Mouse (Mus musculus) right cerebral cortex, postnatal 14 days (tissue): ENCODE results near the gene Aqp1.

Experiments used
- DNase-seq: peaks from one replicate; pipeline ENCODE4 v3.0.0; 2022

Aqp1 gene

DNA sequence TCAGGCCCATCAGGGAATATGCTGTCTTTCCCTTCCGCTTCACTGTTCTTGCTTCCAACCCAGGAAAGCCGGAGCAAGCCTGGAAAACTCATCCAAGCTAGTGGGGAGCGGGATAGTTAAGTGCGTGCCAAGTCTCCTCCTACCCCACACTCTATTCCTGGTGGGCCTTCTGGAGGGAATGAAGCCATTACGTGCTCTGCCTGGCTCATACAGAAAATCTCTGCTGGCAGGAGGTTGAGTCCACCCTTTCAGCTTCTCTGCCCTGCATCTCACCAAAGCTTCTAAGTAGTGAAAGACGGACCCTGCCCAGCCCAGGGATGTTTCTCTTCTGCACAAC lies 3.5 kb upstream of the Aqp1 start:
- DNase-seq, result no peak

DNA sequence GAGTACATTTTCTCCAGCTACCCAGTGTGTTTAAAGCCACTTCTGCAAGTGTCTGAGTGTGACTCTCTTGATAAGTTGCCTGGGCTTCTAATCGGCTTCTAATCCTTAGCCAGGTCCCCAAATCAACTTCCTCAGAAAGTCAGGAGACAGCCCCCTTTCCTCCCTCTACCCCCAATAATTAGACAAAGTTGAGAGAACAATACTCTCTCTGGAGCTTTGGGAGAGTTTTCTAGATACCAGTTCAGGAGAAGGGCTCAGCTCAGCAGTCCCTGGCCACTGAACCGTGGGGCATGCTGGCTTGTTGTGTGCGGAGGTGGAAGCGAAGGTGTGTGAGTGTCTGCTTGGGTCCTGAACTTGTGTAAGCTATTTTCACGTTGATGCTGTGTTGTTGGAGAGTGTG lies 1.0 kb downstream of the Aqp1 start:
- no peak for DNase-seq

DNA sequence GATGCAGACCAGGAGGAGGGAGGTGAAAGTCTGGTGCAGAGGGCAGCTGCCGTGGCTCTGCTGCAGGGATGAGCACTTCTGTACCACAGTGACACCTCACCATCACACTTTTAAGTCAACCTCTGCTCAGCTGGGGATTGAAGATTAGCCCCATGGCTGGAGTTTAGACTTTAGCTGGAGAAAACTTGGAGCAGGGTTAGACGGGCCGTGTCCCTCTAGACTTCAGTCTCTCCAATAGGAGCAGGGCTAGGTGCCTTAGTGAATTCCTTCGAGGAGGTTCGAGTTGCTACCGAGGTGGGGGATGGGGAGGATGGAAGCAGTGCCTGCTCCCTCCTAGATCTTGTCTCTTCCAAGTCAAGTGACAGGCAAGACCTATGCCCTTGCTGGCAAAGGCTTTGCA lies 1.8 kb downstream of the Aqp1 start:
- DNase-seq, result no peak

DNA sequence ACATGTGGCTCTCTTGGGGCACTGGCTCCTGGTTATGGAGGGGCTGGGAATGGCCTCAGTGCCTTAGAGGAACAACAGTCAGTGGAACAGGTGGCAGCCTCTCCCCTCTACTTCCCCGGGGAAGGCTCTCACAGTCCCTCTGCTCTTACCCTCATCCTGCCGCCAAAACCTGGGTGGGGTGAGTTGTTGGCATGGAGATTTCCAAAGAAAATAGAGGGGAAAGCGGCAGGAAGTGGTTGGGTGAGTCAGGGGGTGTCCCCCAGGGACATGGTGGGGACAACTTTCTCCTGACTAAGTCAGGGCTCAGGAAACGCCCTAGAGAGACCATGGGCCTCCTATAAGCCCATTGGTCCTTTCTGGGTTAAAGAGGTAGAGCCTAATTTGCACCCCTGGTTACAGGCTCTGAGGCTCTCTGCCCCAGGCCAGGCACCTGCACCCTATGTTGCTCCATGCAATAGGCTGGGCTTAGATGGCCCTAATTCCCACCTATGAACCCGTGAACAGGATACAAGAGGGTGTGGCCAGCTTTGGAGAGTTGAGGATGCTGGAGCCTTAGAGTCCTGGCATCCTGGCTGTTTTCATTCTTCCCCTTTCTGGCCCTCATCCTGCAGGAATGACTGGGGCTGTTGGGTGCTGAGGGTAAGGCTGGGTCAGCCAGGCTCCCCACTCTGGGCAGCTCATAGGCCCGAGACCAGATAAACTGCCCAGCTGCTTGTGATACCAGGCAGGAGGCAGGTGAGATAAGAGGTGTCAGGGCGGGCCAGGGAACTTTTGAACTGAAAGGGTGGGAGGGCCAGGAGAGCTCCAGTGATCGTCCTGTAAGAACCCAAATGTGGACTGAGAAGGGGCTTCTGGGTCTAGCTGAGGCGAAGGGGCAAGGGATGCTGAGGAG lies 2.9 kb downstream of the Aqp1 start:
- DNase-seq, result no peak

DNA sequence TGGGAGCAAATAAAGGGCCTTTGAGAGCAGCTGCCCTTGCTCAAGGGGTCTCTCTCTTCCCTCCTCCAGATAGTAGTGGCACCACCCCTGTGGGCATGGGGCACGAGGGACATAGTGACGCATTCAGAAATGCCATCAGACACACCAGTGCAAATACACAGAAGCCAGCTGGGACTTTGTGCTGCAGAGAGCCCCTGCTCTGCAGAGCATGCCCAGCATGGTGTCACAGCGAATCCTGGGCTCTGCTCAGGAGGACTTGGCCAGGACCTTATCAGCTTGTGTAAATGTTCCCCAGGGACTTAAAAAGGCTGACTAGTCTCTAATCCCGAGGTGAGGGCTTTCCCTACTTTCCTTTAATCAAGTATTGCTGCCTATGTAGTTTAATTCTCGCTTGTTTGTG lies 5.5 kb downstream of the Aqp1 start:
- DNase-seq, result no peak

DNA sequence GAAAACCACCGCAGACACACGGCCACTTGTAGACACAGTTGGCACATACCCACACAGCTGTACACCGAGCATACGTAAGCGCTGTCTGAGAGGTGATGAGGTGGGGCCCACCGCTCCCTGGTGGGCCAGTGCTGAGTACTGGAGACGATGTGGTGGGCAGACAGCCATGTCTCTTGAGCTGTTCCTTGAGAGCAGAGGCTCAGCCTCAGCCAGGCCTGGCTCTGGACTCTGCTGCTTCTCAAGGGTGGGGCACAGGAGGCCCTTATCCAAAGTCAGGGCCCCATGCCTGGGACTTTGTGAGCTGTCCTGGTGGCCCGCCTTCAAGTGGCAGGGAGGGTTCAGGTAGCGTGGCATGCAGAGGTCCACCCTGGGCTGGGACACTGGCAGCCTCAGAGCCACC lies 6.1 kb downstream of the Aqp1 start:
- no peak for DNase-seq

DNA sequence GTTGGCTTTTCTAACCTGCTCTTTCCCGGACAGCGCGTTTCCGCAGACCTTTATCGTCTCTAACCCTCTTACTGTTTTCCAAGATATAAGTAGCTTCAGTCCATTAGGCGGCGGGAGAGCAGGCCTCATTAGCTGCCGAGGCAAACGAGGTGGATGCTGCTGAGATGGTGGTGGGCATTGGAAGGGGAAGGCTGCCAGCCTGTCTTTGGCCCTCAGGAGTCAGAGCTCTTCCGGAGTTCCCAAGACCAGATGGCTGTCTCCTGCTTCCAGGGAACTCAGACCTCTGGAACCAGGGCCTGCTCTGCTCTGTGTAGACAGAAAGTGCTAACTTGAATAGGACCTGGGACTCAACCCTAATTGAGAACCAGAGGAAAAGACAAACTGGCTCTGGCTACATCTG lies 7.2 kb downstream of the Aqp1 start:
- no peak for DNase-seq

DNA sequence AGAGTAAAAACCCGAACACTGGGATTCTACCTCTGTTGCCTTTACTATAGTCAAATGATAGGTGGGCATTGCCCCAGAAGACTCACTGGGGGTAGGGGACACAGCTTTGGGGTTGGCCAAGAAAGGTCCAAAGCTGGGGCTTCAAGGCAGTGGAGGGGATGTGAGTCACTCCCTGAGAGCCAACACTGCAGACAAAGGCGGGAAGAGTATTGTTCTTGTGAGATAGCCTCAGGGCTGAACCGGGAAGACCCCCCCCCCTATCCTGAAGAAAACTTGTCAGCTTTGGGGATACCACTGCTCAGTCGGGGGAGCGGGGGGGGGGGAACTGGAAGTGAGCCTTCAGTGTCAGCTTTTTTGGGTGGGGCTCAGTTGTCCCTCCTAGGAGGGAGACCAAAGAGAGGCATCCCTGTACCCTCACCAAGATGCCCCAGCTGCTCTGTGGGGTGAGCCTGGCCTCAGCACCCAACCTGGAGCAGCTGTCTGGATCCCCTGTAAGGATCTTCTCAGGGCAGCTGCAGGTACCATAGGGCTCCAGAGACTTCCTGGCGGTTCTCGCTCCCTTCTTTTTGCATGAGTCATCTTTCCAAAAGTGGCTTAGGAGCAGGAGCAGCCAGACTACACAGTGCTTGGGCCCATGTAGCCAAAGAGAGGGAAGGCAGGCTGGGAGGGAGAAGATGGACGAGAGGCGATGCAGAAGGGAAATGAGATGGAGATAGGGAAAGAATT lies 8.2 kb downstream of the Aqp1 start:
- DNase-seq, result no peak

DNA sequence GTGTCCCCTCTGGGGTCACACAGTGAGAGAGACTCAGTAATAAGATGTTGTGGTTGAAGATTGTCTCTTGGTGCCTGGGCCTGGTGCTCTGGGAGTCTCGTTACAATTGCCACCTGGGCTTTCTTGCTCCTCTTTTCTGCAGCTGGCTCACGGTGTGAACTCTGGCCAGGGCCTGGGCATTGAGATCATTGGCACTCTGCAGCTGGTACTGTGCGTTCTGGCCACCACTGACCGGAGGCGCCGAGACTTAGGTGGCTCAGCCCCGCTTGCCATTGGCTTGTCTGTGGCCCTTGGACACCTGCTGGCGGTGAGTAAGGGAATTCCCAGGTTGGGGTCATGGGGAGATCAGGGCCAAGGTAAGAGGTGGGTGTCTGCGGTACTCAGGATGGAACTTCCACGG lies 9.0 kb downstream of the Aqp1 start:
- DNase-seq, result no peak

DNA sequence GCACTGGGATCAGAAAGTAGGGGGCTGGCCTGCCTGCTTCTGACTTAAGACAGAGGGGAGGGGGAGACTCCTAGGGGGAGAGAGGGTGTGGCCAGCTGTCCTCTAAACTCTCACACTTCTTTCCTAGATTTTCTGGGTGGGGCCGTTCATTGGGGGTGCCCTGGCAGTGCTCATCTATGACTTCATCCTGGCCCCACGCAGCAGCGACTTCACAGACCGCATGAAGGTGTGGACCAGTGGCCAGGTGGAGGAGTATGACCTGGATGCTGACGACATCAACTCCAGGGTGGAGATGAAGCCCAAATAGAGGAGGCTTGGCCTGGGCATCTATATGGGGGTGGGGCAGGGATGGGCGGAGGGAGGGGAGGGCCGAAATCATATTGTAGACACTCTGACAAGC lies 10.3 kb downstream of the Aqp1 start:
- no peak for DNase-seq

DNA sequence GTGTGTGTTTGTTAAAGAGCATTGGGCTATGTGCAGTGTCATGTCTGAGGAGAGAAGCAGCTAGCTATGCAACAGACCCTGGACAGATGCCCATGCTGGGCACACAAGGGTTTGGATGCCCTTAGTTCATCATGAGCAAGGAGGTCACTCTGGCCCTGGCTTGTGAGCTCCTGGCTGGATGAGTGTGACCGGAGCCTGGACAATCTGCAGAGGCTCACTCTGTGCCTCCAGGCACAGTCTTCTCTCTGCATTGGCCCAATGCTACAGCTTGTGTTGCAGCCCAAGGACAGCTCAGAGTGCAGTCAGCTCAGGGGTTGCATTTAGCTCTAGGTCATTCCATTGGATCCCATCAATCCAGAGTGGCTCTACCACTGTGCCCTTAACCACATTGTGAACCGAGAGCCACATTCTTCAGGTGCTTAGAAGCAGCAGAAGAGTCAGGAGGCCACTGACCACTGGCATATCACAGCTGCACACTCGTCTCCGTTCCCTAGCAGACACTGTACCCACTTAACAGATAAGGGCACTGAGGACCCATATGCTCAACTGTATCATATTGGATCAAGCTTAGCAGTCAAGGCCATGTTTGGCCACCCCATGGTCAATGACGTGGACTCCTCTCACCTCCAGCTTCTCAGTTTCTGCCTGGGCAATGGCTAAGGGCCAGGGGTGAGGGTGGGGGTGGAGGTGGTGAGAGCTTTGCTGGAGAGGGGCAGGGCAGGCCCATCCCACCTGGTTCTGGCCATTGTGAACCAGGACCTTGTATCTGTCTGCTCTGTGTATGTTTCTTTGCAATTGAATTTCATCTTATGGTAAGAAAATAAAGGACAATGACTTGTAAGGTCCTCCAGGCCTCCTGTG lies 11.7 kb downstream of the Aqp1 start:
- no peak for DNase-seq

DNA sequence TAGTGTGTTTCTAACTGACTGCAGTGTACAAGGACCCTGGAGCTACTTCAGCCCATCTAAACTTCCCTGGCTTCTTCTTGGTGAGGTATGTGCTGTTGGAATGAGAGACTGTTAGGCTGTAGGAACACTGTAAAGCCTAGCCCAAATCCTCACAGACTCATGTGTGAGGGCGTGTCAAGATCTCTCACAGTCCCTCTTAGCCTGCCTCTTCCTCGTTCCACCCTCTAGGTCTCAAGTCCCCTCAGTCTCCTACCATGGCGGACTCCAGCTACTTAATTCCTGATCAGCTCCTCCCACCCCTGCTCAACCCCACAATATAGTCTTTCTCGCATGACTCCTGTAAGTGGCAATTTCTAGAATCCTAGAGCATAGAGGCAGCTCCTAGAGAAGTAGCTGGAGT lies 13.0 kb downstream of the Aqp1 start:
- no peak for DNase-seq

DNA sequence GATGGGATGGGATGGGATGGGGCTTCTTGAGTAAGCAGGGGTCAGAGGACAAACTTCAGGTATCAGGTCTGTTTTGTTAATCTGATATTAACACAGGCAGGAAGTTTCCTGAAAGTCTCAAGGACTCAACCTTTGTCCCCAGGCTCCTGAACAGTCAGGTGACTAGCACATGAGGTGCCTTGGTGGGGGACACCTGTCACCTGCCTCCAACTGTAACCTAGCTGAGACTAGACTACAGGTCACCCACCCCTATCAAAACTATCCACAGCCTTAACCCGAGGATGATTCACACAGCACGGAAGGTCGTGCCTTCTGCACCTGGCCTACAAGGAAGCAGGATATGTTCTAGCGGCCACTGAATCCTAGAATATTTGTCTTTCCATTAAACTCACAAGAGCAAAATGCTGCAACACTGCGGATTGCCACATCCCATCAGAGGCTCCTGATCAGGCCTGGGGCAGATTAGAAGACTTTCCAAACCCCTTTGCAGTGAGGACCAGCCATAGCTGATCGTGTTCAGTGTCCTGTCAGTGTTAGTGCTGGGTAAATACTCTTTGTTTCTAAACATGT lies 14.2 kb downstream of the Aqp1 start:
- DNase-seq, result no peak

DNA sequence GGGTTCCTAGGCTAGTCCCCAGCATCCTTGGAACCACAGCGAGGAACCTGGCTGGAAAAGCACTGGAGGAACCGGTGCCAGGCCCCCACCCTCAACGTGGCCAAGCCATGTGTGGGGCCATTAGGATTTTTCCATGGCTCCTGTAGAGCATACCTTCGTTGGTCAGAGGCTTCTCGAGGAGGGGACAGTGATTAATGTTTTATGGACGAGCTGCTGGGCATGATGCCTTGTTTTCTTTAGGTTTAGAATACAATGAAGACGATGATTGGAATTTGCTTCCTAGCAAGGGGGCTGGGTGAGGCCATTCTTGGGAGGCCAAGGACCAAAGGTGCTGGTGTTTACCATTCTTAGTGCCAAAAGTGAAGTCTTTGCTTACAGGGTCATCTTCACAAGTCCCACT lies 15.5 kb downstream of the Aqp1 start:
- no peak for DNase-seq

DNA sequence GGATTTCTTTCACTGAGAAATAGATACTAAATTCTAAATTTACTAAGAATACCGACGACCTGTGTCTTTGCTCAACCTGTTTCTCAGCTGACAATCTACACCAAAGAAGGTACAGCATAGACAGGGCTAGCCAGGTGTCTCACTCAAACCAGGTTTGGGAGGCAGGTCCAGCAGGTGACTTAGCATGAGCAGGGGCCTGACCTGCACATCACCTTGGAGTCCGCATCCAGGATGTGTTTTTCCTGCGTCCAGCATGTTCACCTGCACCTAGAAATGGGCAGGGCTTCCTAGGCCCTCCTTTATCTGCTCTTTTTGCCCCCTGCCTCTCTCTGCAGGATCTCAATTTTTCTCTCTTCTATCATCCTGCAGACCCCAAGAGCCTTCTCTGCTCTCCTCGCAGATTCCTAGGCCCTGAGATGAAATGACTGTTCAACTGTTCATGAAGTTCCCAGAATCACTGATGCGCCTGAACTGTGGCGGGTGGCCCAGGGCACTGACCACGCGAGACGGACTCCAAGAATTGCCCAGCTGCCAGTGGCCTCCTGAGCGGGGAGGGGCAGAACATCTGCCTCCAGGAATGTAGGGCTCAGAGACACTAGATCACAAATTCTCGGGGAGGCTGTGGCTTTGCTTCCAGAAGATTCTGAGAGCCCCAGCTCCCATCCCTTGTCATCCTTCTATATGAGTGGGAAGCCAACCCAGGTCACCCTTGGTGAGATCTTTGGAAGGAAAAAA lies 17.6 kb downstream of the Aqp1 start:
- DNase-seq, result no peak

DNA sequence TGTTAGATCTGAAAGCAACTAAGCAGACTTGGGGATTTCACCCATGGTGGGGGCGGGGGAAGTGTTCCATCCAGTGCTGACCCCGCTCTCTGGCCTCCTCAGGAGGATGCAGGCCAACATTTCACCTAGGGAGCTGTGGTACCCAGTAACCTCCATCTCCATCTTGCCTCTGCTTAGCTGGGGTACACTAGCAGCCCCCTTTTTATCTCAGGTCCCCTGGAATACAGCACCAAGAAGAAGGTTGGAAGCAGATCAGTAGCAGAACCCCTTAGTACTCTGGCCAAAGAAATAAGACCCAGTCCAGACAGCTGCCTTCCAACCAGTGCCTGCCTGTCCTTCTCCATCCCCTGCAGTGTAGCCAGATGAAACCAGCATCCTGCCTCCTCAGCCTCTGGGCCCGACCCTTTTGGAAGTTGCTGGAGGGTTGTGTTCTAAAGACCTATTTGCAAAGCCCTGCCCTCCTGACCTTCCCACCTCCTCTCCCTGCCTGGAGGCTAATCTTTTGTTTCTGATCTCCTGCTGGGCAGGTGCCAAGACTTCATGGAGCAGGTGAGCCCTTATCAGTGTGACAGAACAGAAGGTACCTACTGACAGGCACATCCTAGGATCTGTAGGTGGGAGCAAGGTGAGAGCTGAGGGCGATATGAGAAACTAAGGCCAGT lies 18.4 kb downstream of the Aqp1 start:
- DNase-seq, result no peak

DNA sequence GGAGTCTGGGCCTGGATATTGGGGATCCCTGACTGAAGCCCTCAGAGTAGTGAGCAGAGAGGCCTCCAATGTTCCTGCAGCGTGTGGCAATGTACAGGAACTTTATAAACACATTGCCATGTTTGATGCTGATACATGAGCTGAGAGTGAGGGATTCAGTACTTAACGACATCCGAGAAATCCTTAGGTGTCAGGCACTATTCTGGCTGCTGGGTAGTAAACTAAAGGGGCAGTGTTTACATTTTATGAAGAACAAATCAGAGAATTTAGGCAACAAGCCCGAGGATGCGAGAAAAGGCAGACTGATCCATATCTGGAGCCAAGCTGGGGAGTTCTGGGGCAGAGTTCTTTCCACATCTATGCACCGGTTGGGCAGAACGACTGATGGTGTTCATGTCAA lies 19.3 kb downstream of the Aqp1 start:
- DNase-seq, result no peak

DNA sequence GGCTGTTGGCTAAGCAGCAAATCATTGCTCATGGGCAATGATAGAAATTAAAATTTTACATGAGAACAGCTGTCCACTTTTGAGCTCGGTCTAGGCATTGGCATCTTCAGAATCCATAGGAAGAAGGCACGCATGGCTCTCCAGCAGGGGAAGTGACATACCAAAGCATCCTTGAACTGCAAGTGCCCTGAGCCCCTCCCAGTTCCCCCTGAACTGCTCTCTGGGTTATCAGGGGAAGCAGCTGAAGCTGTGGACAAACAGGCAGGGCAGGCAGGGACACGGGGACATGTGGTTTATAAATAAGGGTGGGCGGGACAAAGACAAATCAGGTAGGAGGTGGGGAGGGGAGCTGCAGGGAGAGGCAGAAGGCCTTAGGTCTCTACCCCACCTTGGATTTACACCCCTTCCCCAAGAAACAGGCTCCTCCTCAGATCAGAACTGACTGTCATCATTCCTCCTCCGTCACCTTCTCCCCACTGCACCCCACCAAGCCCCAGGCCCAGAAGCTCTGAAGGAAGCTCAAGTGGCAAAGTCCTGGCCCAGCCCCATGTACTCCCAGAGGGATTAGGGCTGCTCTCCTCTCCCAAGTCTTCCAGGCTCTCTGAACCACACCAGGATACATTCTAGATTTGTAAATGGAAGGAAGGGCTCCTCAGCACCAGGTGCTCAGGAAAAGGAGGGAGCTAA lies 19.9 kb downstream of the Aqp1 start:
- no peak for DNase-seq

DNA sequence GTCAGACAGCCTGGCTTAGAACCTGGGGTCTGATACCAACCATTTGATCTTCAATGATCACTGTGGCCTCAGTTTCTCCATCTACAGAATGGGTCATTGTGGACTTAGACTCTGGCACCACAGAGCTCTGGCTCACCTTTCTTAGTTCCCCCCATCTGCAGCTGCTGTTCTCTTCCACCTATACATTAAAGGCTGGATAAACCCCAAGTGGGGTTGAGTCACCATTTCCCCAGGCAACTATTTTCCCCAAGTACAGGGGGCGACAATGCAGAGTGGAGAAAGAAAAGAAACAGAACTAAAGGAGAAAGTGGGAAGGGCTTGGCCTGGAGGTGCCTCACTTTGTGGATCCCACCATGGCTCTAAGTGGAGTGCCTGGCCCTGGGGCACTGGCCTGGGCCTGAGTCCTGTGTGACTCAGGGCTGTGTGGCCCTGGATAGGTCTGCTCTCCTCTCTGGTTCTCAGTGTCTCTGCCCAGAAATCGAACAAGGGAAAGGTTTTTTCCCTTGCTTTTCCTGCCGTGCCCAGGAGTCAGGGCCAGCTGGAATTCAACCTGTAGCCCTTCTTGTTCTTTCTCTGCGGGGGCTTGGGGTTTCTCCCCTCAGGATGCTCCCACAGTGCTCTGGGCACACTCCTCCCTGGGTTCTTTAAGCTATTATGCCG lies 20.9 kb downstream of the Aqp1 start:
- DNase-seq, result no peak

DNA sequence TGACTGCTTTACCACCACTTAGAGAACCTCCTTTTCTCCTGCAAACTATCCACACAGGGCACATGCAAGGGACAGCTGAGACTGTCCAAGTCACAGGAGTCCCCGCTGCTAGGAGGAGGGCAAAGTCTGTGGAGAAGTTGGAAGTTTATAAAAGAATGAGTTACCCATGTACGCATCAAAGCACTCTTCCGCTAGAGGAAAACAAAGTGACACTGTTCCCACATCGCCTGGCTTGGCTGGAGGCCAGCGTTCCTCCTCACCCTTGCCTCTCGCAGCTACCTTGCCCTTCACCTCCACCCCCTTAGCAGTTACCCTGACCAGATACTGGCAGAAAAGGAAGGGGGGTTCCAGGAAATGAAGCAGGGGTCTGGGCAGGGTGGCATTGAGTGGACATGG lies 21.4 kb downstream of the Aqp1 start:
- DNase-seq, result no peak

DNA sequence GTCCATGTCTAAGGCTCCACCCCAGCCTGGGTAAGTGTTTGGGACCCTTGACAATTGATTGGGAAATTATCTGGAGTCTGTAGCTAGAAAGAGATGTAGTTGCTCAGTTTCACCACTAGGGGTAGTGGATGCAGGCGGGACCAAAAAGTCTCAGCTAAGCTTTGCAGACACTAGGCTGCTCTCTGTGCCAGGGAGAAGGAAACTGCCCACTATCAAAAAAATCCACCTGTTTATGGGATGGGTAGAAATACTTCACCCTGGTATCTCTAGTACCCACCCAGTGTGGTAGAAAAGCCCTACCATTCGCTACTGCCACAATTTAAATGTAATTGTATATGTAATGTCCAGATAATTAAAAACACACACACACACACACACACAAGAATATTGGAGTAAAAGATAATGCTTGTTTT lies 22.5 kb downstream of the Aqp1 start:
- DNase-seq, result no peak
